Mouse (Mus musculus) liver, postnatal 0 days (tissue): Measurements from ENCODE around the gene Olfr275. TPM values are rescaled to one million over a fixed set of nuclear protein-coding genes. Genes with fewer than 3 reads are reported as not detected.
A peak's percentile ranks its signal among the peaks of the same experiment; 100 is the strongest.
"Not testable (repeated sequence)": the region's sequence is repeated elsewhere in the genome, so short reads cannot be mapped to it uniquely, and the experiment has no call there.

Experiments used
- ATAC-seq: fragments of 200-750 bp; cut with Nextera tagmentation; 2 replicates; pipeline ENCODE4 v1.8.0; 2017; ENCODE audit warnings: mild to moderate bottlenecking, moderate library complexity
- DNase-seq: peaks from one replicate; pipeline ENCODE4 v3.0.0-alpha.2; 2016
- H3K27ac ChIP-seq: fragments of 300-500 bp; sonication (generic); 2 replicates; pipeline ENCODE4 v1.5.1; 2014; ENCODE audit warnings: antibody characterized with exemption, moderate library complexity, mild to moderate bottlenecking, low read depth
- H3K27me3 ChIP-seq: fragments of 300-500 bp; sonication (generic); 2 replicates; pipeline ENCODE4 v1.6.1; 2014; ENCODE audit warnings: low read length, control low read depth, mixed read lengths; ENCODE audit not compliant: insufficient read depth
- H3K36me3 ChIP-seq: fragments of 300-500 bp; sonication (generic); replicated peaks from 2 replicates; pipeline ENCODE4 v1.6.1; 2014; ENCODE audit warnings: mild to moderate bottlenecking, control low read depth, low read length, moderate library complexity, mixed read lengths; ENCODE audit not compliant: insufficient read depth
- H3K4me1 ChIP-seq: fragments of 300-500 bp; sonication (generic); 2 replicates; pipeline ENCODE4 v1.6.1; 2014; ENCODE audit warnings: antibody characterized with exemption, mild to moderate bottlenecking, control low read depth; ENCODE audit not compliant: insufficient read depth
- H3K4me2 ChIP-seq: fragments of 300-500 bp; sonication (generic); 2 replicates; pipeline ENCODE4 v1.6.1; 2014; ENCODE audit warnings: low read depth, mild to moderate bottlenecking, low read length, moderate library complexity, mixed read lengths
- H3K4me3 ChIP-seq: fragments of 300-500 bp; sonication (generic); 2 replicates; pipeline ENCODE4 v1.5.1; 2014; ENCODE audit warnings: low read depth, low read length
- H3K9ac ChIP-seq: fragments of 300-500 bp; sonication (generic); replicated peaks from 2 replicates; pipeline ENCODE4 v1.6.1; 2014; ENCODE audit warnings: mild to moderate bottlenecking, moderate library complexity
- H3K9me3 ChIP-seq: fragments of 300-500 bp; sonication (generic); 2 replicates; pipeline ENCODE4 v1.6.1; 2016; ENCODE audit warnings: mild to moderate bottlenecking, control low read depth, low read length, mixed read lengths
- CTCF ChIP-seq: sonication (generic); IDR thresholded peaks from 2 replicates; pipeline ENCODE4 v1.5.1; 2016; ENCODE audit warnings: antibody characterized with exemption, low read depth
- EP300 ChIP-seq: IDR thresholded peaks from 2 replicates; pipeline ENCODE4 v1.6.1; 2016; ENCODE audit warnings: antibody characterized with exemption, low read depth, mild to moderate bottlenecking
- WGBS: fragments of 180-500 bp; shearing (Covaris S2); extraction: QIAGEN DNeasy Blood & Tissue Kit; methylation state at CpG from one replicate; pipeline ENCODE4 v1.1.7; 2014; ENCODE audit not compliant: insufficient replicate concordance; 5-methylcytosine and 5-hydroxymethylcytosine counted together
- polyA plus RNA-seq: library from polyadenylated mRNA; unstranded; fragments of >200 nt; fragmentation: Nextera tagmentation; extraction: Ambion mirVana; gene quantifications from 2 replicates; pipeline ENCODE4 v1.2.1, GENCODE M21; 2015

Olfr275 gene
- not detected in 2 replicates for polyA plus RNA-seq

DNA sequence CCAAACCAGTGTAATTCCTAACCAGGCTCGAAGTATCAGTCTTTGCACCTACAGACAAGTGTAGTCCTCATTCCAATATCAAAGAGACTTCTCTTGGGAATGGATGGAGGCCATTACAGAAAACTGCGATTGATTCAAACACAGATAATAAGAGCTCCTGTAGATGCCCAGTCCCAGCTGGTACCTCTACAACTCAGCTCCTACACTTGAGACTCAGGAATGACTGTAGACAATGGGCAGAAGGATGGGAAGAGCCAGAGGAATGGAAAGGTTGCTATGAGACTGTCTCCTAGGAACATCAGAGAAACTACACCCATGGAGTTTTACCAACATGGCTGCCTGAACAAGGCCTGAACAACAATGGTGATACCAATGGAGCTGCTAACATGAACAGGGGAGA lies at the start of gene Olfr275:
Gene Olfr275, plus strand, starts transcription at position 301 of the 400 bp plus-strand sequence.
- ATAC-seq: no peak
- Histone ChIP-seq H3K4me3 (no peak within 1 kb of the TSS), H3K4me1 (no peaks in the 10 kb centered on the region), H3K9ac (no peak within 1 kb of the TSS), H3K27me3 (no peaks in the 10 kb centered on the region), H3K36me3 (no peaks in the 10 kb centered on the region), H3K27ac (no peak within 1 kb of the TSS), H3K9me3 (no peaks in the 10 kb centered on the region), H3K4me2 (no peak within 1 kb of the TSS)
- TF ChIP-seq EP300: no peak
- TF ChIP-seq CTCF: no peak
- WGBS: 68% methylated on average over 2 of the region's 2 CpGs
- DNase-seq: no peak

- ATAC-seq (no peak), DNase-seq (no peak)
- no peaks in the 10 kb centered on the region for H3K36me3 ChIP-seq
- H3K4me1 ChIP-seq: no peaks in the 10 kb centered on the region
- no peak overlapping the region for H3K9ac ChIP-seq
- H3K4me2 ChIP-seq: no peak overlapping the region
- WGBS: 74% methylated on average over 6 of the region's 6 CpGs
- H3K27me3 ChIP-seq: no peaks in the 10 kb centered on the region
- H3K27ac ChIP-seq: no peak overlapping the region
- no peak overlapping the region for H3K4me3 ChIP-seq
- H3K9me3 ChIP-seq: no peaks in the 10 kb centered on the region
- TF ChIP-seq EP300 (no peak), CTCF (no peak)
Observed at GRCm38 (mm10) chr4:52765612-52766011, 48.8 kb upstream of the Olfr275 start.

- H3K27me3 ChIP-seq: no peaks in the 10 kb centered on the region
- 76% methylated on average over 5 of the region's 5 CpGs for WGBS
- H3K9ac ChIP-seq: no peak overlapping the region
- DNase-seq (no peak), ATAC-seq (no peak)
- H3K27ac ChIP-seq: no peak overlapping the region
- no peak for TF ChIP-seq CTCF
- no peak for TF ChIP-seq EP300
- no peaks in the 10 kb centered on the region for H3K9me3 ChIP-seq
- no peaks in the 10 kb centered on the region for H3K4me1 ChIP-seq
- H3K4me3 ChIP-seq: no peak overlapping the region
- no peaks in the 10 kb centered on the region for H3K36me3 ChIP-seq
- H3K4me2 ChIP-seq: no peak overlapping the region
Observed at GRCm38 (mm10) chr4:52772186-52772585, 42.2 kb upstream of the Olfr275 start.

- ATAC-seq: no peak
- TF ChIP-seq EP300: no peak
- TF ChIP-seq CTCF: no peak
- Histone ChIP-seq H3K4me3 (no peak overlapping the region), H3K4me2 (no peak overlapping the region), H3K9me3 (no peaks in the 10 kb centered on the region), H3K9ac (no peak overlapping the region), H3K36me3 (no peaks in the 10 kb centered on the region), H3K4me1 (no peaks in the 10 kb centered on the region), H3K27me3 (no peaks in the 10 kb centered on the region), H3K27ac (no peak overlapping the region)
- no peak for DNase-seq
- WGBS: 54% methylated on average over 3 of the region's 3 CpGs
Observed at GRCm38 (mm10) chr4:52800013-52800412, 14.4 kb upstream of the Olfr275 start.

GRCm38 (mm10) chr4:52811871-52812270 lies 2.5 kb upstream of the Olfr275 start:
- no peak overlapping the region for H3K4me2 ChIP-seq
- H3K27me3 ChIP-seq: no peaks in the 10 kb centered on the region
- ATAC-seq (no peak), DNase-seq (no peak)
- TF ChIP-seq CTCF (0 out of 2 replicates have a peak, but pooled peaks have one; percentile 5), EP300 (no peak)
- H3K9me3 ChIP-seq: no peaks in the 10 kb centered on the region
- no peaks in the 10 kb centered on the region for H3K36me3 ChIP-seq
- no peak overlapping the region for H3K9ac ChIP-seq
- 30% methylated on average over 2 of the region's 2 CpGs for WGBS
- no peak overlapping the region for H3K4me3 ChIP-seq
- H3K4me1 ChIP-seq: no peaks in the 10 kb centered on the region
- H3K27ac ChIP-seq: no peak overlapping the region

DNA sequence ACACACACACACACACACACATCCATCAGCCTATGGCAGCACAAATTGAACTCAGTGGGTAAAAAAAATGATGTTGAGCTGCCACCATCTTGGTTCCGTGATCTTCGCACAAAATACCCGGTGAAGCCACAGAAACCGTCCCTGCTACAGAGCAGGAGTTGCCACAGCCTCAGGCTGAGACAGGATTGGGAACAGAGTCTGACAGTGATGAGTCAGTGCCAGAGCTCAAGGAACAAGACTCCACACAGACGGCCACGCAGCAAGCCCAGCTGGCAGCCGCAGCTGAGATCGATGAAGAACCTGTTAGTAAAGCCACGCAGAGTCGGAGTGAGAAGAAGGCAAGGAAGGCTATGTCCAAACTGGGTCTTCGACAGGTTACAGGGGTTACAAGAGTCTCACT lies 7.0 kb downstream of the Olfr275 start:
- H3K36me3 ChIP-seq: no peaks in the 10 kb centered on the region
- no peaks in the 10 kb centered on the region for H3K9me3 ChIP-seq
- no peak overlapping the region for H3K4me2 ChIP-seq
- no peak overlapping the region for H3K27ac ChIP-seq
- H3K9ac ChIP-seq: no peak overlapping the region
- no peak for DNase-seq
- no peaks in the 10 kb centered on the region for H3K4me1 ChIP-seq
- ATAC-seq: no peak
- no peak overlapping the region for H3K4me3 ChIP-seq
- 93% methylated on average over 11 of the region's 11 CpGs for WGBS
- no peaks in the 10 kb centered on the region for H3K27me3 ChIP-seq
- TF ChIP-seq CTCF: no peak
- TF ChIP-seq EP300: no peak

- not testable (repeated sequence) for ATAC-seq, H3K27ac ChIP-seq, H3K9me3 ChIP-seq, H3K27me3 ChIP-seq, H3K4me3 ChIP-seq, H3K36me3 ChIP-seq, H3K4me2 ChIP-seq, H3K4me1 ChIP-seq, H3K9ac ChIP-seq, DNase-seq
- WGBS: 33% methylated on average over 1 of the region's 1 CpGs
Observed at GRCm38 (mm10) chr4:52845411-52845810, 31.0 kb downstream of the Olfr275 start.
